Mouse (Mus musculus) liver, postnatal 0 days (tissue): Measurements from ENCODE around the gene Hivep3.

Source experiments
- CTCF ChIP-seq: sonication (generic); IDR thresholded peaks from 2 replicates; pipeline ENCODE4 v1.5.1; 2016; ENCODE audit warnings: antibody characterized with exemption, low read depth
- EP300 ChIP-seq: IDR thresholded peaks from 2 replicates; pipeline ENCODE4 v1.6.1; 2016; ENCODE audit warnings: antibody characterized with exemption, low read depth, mild to moderate bottlenecking

DNA sequence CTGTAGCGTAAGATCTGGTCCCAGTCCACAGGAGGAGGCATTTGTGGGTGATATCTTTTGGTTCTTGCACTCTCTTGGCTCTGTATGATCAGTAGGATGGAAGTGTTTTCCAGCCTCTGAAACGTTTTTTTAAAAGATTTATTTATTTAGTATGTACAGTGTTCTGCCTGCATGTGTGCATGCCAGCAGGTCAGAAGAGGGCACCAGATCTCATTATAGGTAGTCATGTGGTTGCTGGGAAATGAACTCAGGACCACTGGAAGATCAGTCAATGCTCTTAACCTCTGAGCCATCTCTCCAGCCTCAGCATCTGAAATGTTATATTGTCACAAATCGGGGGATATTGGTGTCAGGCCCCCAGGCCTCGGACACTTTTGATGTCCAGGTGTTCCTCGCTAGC is 185.8 kb downstream of the Hivep3 start:
- TF ChIP-seq CTCF = peak; percentile 12; the same call in 1 of the 2 replicates
- TF ChIP-seq EP300 = no peak
